Mouse (Mus musculus) cerebellum, postnatal 36 days (tissue): ENCODE data around the gene Timm23.
"Not testable (repeated sequence)": the region's sequence is repeated elsewhere in the genome, so short reads cannot be mapped to it uniquely, and the experiment has no call there.

Source experiments
- DNase-seq, 2 experiments: peaks; one replicate each; pipeline ENCODE4 v3.0.0; 2021 to 2022; ENCODE audit warnings: mixed read lengths in 2 of 2

The Timm23 gene

GRCm38 (mm10) chr14:32164173-32165051, 37.3 kb downstream of the Timm23 start:
- no peak for DNase-seq

- no peak for DNase-seq
Measured at GRCm38 (mm10) chr14:32163203-32163888, 38.4 kb downstream of the Timm23 start.

GRCm38 (mm10) chr14:32162231-32162630, 39.5 kb downstream of the Timm23 start:
- no peak for DNase-seq

- DNase-seq, result no peak
Measured at GRCm38 (mm10) chr14:32161090-32161885, 40.4 kb downstream of the Timm23 start.

- DNase-seq, result no peak
Measured at GRCm38 (mm10) chr14:32160563-32160962, 41.1 kb downstream of the Timm23 start.

- peak; percentile 98 to 99 for DNase-seq
Measured at GRCm38 (mm10) chr14:32159690-32160246, 41.9 kb downstream of the Timm23 start, which contains the start of gene Ncoa4. Gene Ncoa4, plus strand, starts transcription at chr14:32159865.

GRCm38 (mm10) chr14:32159150-32159670, 42.5 kb downstream of the Timm23 start:
- DNase-seq, result peak in 1 of 2 experiments; percentile 11

GRCm38 (mm10) chr14:32154758-32155157, 46.9 kb downstream of the Timm23 start:
- DNase-seq, result no peak

- no peak for DNase-seq
Measured at GRCm38 (mm10) chr14:32153156-32153555, 48.5 kb downstream of the Timm23 start.

- DNase-seq, result no peak
Measured at GRCm38 (mm10) chr14:32152243-32152965, 49.3 kb downstream of the Timm23 start.

GRCm38 (mm10) chr14:32150872-32151271, 50.8 kb downstream of the Timm23 start:
- DNase-seq, result no peak

GRCm38 (mm10) chr14:32146578-32146977, 55.1 kb downstream of the Timm23 start:
- no peak for DNase-seq

- DNase-seq, result no peak
Measured at GRCm38 (mm10) chr14:32145809-32146511, 55.7 kb downstream of the Timm23 start.

GRCm38 (mm10) chr14:32145401-32145800, 56.3 kb downstream of the Timm23 start:
- no peak for DNase-seq

GRCm38 (mm10) chr14:32144734-32145133, 57.0 kb downstream of the Timm23 start:
- no peak for DNase-seq

GRCm38 (mm10) chr14:32141723-32142122, 60.0 kb downstream of the Timm23 start, which contains the start of gene Msmb:
Gene Msmb, plus strand, starts transcription at chr14:32142023.
- DNase-seq, result no peak

GRCm38 (mm10) chr14:32140359-32140965, 61.2 kb downstream of the Timm23 start:
- DNase-seq, result no peak

- DNase-seq, result not testable (repeated sequence)
Measured at GRCm38 (mm10) chr14:32136467-32136866, 65.2 kb downstream of the Timm23 start.

- no peak for DNase-seq
Measured at GRCm38 (mm10) chr14:32134293-32134692, 67.4 kb downstream of the Timm23 start.

GRCm38 (mm10) chr14:32131836-32132235, 69.9 kb downstream of the Timm23 start:
- DNase-seq, result no peak
